Mouse (Mus musculus) frontal cortex, adult 2 months (tissue): ENCODE results near the gene Irf8. TPM values are rescaled to one million over a fixed set of nuclear protein-coding genes. Genes with fewer than 3 reads are reported as not detected.

Experiments
- DNase-seq, 2 experiments: peaks; one replicate each; pipeline ENCODE4 v3.0.0; 2022; ENCODE audit warnings: low spot score in 1 of 2; ENCODE audit errors: extremely low spot score in 1 of 2
- polyA plus RNA-seq: library from polyadenylated mRNA; depleted of rRNA; stranded (reverse); fragments of >200 nt; gene quantifications from 2 replicates; pipeline ENCODE4 v1.2.3, GENCODE M21; 2012

Irf8 gene
- polyA plus RNA-seq, 1 experiment, result 4.5 TPM

- DNase-seq, result no peak
Observed at GRCm38 (mm10) chr8:120746007-120746701, 10.0 kb downstream of the Irf8 start.

- DNase-seq, result no peak
Observed at GRCm38 (mm10) chr8:120747286-120747685, 11.1 kb downstream of the Irf8 start.

- DNase-seq, result no peak
Observed at GRCm38 (mm10) chr8:120750616-120751015, 14.5 kb downstream of the Irf8 start.

GRCm38 (mm10) chr8:120751226-120752081 is 15.3 kb downstream of the Irf8 start:
- DNase-seq, result no peak

- no peak for DNase-seq
Observed at GRCm38 (mm10) chr8:120752082-120752452, 15.9 kb downstream of the Irf8 start.

- no peak for DNase-seq
Observed at GRCm38 (mm10) chr8:120753476-120753875, 17.3 kb downstream of the Irf8 start.

- no peak for DNase-seq
Observed at GRCm38 (mm10) chr8:120755306-120756297, 19.4 kb downstream of the Irf8 start.

- DNase-seq, result no peak
Observed at GRCm38 (mm10) chr8:120758005-120758404, 21.8 kb downstream of the Irf8 start.

GRCm38 (mm10) chr8:120759847-120760246 is 23.7 kb downstream of the Irf8 start:
- no peak for DNase-seq

- no peak for DNase-seq
Observed at GRCm38 (mm10) chr8:120760341-120761215, 24.4 kb downstream of the Irf8 start.

GRCm38 (mm10) chr8:120763267-120763666 is 27.1 kb downstream of the Irf8 start:
- DNase-seq, result peak in 1 of 2 experiments; percentile 42

GRCm38 (mm10) chr8:120764638-120765037 is 28.5 kb downstream of the Irf8 start:
- DNase-seq, result no peak

GRCm38 (mm10) chr8:120766622-120767021 is 30.5 kb downstream of the Irf8 start:
- no peak for DNase-seq

- DNase-seq, result no peak
Observed at GRCm38 (mm10) chr8:120768454-120769218, 32.5 kb downstream of the Irf8 start.

- DNase-seq, result no peak
Observed at GRCm38 (mm10) chr8:120777184-120777583, 41.0 kb downstream of the Irf8 start.

- no peak for DNase-seq
Observed at GRCm38 (mm10) chr8:120777732-120778131, 41.6 kb downstream of the Irf8 start.

GRCm38 (mm10) chr8:120779106-120779505 is 42.9 kb downstream of the Irf8 start:
- no peak for DNase-seq

- no peak for DNase-seq
Observed at GRCm38 (mm10) chr8:120783781-120784180, 47.6 kb downstream of the Irf8 start.

GRCm38 (mm10) chr8:120786753-120787152 is 50.6 kb downstream of the Irf8 start:
- DNase-seq, result no peak
